Mouse (Mus musculus) kidney, adult 2 months (tissue): ENCODE measurements around the gene Adk.

Source experiments
- CTCF ChIP-seq: fragments of 200-500 bp; conservative IDR thresholded peaks from 2 replicates; pipeline ENCODE4 v1.5.1; 2011; ENCODE audit warnings: low read depth, mild to moderate bottlenecking, control low read depth, low read length, moderate library complexity, mixed read lengths; ENCODE audit not compliant: insufficient read depth, insufficient read length
- POLR2A ChIP-seq: fragments of 200-500 bp; IDR thresholded peaks from one replicate; pipeline ENCODE4 v1.6.1; 2011; ENCODE audit warnings: low read depth, low read length, control low read depth

DNA sequence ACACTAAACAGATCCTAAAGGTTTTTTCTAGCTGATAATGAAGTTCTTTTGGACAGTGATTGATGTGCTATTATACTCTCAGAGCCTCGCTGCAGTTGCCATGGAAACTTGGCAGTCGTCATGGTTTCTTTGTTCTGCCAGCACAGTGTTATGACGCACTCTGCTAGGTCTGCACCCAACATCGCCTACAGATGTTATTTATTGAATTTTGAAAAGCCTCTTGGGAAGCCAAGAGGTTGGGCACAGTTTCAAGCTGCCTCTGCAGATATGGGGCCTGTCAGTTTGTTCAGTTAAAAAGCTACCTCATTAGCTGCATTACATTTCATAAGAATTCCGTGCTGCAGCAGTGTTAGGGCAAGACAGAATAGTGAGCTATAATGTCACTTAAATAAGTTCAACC lies 316.8 kb downstream of the Adk start:
- TF ChIP-seq POLR2A: no peak
- TF ChIP-seq CTCF: no peak
